Mouse (Mus musculus) lung, postnatal 14 days (tissue): ENCODE data around the gene Gpx4.
"Not testable (repeated sequence)": the region's sequence is repeated elsewhere in the genome, so short reads cannot be mapped to it uniquely, and the experiment has no call there.

Source experiments
- DNase-seq: peaks from one replicate; pipeline ENCODE4 v3.0.0; 2021

The Gpx4 gene

DNA sequence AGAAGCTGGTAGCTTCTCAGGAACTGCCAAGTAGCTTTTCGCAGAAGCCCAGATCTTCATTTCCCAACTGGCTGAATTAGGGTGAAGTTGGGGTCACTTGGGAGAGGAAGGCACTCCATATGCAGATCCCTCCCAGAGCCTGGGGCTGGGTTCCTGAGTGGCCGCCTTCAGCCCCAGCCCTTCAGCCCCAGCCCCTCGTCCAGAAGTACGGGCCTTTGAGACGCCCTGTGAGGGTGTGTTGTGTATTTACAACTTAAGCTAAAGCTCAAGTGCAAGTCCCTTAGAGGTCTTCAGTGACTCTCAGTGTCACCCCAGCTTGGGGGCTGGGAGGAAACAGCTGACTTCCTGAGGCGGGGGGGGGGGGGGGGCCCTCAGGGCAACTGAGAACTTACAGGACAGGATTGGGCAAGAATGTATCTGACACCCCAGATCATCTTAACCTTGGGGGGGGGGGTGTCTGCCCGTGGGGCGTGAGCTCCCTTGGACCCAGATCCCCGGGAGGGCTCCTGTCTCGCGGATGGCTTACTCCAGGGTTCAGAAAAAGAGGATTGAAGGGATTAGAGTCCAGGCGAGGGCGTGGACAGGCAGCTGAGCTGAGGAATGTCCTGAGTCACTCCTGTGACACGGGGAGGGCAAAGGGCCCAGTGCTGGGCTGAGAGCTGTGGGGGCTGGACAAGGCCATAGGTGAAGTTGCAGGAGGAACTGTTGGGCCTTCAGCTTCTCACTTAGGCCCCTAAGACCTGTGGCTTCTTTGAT lies 4.8 kb downstream of the Gpx4 start:
- DNase-seq, result peak; percentile 71

DNA sequence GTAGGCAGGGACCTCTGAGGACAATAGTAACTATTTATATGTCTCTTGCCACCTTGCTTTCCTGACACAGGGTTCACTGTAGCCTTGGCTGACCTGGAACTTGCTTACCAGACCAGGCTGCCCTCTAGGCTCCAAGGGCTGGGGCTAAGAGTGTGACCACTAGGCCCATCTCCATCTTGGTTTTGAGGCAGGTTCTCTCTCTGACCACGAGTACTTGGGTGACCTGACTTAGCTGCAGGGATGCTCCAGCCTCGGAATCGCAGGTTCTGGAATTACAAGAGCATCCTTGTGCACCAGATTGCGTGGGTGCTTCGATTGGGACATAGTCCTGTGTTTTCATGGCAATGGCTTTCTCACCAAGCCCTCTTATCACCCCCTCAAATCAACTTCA lies 5.4 kb downstream of the Gpx4 start:
- no peak for DNase-seq

DNA sequence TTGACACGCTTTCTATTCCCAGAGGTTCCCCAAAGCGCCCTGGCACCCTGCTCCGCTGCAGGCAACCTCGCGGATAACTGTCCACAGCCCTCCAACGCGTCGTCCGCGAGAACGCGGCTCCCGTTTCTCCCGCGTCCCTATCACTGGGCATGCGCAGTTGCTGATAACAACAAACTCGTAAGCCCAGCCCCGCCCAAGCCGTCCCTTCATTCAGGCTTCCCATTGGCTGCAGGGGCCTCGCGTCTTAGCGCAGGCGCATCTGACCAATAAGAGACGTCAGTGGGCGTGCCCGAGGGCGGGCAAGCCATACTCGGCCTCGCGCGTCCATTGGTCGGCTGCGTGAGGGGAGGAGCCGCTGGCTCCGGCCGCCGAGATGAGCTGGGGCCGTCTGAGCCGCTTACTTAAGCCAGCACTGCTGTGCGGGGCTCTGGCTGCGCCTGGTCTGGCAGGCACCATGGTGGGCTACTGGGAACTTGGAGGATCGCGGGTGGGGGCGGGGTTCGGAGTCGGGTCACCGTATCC lies 6.4 kb downstream of the Gpx4 start:
- DNase-seq, result peak; percentile 100

DNA sequence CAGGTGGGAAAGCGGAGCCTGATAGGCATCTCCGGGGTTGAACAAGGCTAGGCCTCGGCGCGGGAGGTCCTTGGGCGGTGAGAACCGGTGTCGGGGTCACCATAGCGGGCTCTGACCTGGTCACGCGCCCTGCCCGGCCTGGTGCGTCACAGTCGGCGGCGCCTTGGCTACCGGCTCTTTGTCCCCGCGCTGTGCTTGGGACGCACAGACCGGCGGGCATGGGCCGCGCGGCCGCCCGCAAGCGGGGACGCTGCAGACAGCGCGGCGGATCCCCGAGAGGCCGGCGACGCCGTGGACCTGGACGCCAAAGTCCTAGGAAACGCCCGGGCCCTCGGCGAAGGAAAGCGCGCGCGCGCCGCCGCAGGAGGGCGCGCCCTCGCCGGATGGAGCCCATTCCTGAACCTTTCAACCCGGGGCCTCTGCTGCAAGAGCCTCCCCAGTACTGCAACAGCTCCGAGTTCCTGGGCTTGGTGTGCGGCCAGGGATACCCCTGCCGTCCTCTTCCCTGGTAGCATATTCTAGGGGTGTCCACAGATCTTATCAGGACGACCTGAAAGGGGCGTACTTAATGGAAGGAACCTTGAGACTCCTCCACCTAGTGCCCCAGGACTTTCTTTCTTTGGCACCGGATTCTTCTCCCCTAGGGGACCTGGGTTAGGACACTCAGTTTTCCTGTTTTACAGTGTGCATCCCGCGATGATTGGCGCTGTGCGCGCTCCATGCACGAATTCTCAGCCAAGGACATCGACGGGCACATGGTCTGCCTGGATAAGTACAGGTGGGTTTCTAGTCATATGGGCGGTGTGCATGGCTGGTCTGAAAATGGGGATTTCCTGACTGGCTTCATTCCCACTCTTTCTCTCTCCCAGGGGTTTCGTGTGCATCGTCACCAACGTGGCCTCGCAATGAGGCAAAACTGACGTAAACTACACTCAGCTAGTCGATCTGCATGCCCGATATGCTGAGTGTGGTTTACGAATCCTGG lies 7.2 kb downstream of the Gpx4 start:
- DNase-seq, result peak; percentile 80

DNA sequence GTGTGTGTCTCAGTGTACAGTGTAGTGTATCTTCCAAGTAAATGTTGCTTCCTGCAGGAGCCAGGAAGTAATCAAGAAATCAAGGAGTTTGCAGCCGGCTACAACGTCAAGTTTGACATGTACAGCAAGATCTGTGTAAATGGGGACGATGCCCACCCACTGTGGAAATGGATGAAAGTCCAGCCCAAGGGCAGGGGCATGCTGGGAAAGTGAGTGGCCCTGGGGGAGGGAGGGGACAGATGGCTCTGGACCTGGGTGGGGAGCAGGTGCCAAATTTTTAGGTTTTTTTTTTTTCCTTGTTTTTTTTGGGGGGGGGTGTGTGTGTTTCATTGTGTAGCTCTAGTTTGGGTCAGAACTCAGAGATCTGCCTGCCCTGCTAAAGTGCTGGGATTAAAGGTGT lies 7.9 kb downstream of the Gpx4 start:
- not testable (repeated sequence) for DNase-seq

GRCm38 (mm10) chr10:80055364-80055763 lies 8.4 kb downstream of the Gpx4 start:
- DNase-seq, result no peak

DNA sequence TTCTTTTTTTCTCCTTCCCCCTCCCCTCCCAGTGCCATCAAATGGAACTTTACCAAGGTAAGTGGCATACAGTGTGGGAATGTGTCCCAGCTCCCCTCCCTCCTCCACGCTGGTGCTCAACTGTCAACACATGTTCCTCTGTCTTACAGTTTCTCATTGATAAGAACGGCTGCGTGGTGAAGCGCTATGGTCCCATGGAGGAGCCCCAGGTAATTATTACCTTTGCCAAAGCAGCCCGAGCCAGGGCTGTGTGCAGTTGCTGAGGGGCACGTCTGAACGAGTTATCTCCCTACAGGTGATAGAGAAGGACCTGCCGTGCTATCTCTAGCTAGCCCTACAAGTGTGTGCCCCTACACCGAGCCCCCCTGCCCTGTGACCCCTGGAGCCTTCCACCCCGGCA lies 8.9 kb downstream of the Gpx4 start:
- no peak for DNase-seq

DNA sequence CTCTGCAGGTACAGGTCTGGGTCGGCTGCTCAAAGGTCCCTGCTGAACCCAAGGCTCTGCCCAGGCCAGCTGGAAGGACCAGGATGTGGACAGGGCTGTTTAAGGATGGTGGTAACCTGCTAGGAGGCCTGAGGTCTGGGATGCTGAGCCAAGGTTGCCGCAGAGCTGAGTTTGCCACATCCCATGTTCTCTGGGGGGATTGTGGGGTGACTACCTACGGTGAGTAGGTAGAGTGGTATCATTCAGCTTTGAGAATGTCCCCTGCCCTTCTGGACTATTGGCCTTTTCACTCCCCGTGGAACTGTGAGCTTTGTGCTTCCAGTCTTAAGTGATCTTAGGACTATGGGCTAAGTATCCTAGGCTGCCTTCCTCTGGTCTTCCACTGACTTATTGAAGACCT lies 9.5 kb downstream of the Gpx4 start:
- no peak for DNase-seq

GRCm38 (mm10) chr10:80056976-80057682 lies 10.2 kb downstream of the Gpx4 start:
- no peak for DNase-seq

GRCm38 (mm10) chr10:80057683-80058326 lies 10.8 kb downstream of the Gpx4 start:
- DNase-seq, result no peak

DNA sequence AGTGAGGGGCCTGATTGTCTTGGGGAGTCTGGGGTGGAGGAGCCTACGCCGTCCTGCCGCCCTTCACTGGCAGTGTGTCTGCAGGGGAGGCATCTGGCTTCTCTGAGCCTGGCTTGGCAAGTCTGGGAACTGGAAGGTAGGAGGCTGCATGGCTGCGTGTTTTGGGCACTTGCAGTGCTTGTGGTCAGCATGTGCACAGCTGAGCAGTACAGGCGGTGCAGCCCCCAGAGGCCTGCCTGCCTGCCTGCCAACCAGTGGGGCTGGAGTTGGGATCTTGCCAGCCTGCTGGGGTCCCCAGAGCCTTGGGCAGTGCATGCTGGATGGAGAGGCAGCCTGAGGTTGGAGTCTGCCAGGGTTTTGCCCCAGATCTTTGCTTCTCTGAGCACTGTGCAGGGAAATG lies 16.1 kb downstream of the Gpx4 start:
- no peak for DNase-seq

GRCm38 (mm10) chr10:80063877-80064650 lies 17.1 kb downstream of the Gpx4 start:
- DNase-seq, result no peak

DNA sequence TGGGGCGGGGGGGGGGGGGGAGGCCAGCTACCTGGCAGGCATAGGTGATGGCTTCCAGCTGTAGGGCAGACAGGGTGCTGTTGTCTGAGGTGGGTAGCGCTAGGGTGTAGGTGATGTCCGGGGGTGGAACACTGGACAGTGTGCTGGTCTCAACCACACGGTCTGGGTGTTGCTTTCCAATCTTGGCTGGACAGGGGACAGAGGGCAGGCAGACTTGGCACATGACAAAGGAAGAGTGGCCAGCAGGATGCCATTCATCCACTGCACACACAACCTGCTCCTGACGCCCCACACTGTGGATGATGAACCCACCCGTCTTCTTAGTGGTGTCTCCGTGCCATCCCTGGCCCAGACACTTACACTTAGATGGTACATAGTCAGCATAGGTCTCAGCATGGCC lies 22.3 kb downstream of the Gpx4 start:
- DNase-seq, result no peak

GRCm38 (mm10) chr10:80069948-80070450 lies 23.0 kb downstream of the Gpx4 start:
- no peak for DNase-seq

DNA sequence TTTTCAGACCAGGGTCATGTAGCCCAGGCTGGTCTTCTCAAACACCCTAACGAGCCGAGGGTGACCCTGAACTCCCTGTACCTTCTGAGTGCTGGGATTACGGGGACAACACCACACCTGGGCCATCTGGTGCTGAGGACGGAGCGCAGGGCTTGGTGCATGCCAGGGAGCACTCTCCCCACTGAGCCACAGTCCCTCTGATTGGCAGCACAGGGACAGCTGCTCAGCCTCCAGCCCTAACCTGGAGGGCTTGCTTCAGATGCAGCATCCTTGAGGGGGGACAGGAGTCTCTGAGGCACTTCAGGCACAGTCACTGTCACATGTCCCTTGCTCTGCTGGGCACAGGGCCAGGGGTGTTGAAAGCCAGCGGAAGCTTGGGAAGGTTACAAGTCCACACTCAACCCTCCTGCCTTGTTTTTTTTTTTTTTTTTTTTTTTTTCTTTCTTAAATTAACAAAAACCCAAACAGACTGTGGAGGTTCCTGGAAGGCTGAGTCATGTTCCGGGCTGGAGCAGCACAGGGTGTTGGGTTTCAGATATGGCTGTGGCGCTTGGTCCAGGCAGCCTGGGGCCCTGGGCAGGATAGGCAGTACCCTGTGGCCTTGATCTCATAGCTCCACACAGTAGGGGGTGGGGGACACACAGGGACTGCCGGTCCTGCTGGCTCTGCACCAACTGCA lies 24.0 kb downstream of the Gpx4 start:
- peak; percentile 89 for DNase-seq

GRCm38 (mm10) chr10:80071516-80071900 lies 24.5 kb downstream of the Gpx4 start:
- no peak for DNase-seq

- DNase-seq, result no peak
Measured at GRCm38 (mm10) chr10:80072623-80073489, 25.9 kb downstream of the Gpx4 start.

DNA sequence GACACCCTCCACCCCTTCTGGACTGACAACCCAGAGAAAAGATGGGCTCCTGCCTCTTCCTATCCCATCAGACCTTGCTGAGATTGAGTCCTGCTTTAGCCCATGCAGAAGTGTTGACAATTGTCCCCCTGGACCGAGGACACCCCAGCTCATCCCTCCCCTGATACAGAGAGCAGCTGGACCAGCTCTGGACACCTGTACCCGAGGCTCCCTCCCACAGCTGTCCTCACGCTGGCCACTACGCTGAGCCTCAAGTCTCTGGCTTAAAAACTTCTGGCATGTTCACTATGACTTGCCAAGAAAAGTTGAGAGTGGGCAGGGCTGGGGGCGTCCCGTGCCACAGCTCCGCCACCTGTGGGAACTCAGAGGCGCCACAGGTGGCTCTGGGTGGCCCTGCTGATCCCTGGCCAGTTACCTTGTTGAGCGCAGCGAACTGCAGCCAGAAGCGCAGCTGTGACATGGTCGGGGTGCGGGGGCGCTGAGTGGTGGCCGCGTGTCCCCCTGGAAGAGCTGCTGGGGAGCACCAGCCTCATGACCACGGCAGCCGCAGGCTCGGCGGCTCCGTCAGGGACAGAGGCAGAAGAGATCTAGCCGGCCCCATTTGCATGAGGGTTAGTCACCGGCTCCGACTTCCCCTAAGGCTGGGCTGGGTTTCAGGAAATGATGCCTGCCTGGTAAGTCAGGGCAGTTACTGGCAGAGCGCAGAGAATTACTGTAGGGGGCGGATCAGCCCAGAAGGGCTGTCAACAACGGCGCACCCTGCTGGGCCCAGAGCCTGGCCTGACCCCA lies 28.0 kb downstream of the Gpx4 start:
- DNase-seq, result peak; percentile 83

DNA sequence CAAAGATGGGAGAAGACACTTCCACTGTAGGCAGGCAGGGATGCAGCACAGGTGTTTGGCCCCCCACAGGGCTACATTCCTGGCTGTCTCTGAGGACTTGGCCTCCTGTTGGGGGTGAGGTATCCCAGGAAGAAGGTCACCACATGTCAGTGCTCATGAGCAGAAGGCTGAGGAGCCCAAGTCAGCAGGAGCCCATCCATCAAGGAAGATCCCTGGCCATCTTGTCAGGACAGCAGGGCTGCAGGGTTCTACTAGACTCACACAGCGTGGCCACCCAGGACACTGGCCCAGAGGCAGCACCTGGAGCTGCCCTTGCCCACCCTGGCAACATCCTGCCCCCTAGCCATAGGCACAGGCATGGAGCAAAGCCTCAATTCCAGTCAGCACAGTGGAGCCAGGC lies 29.0 kb downstream of the Gpx4 start:
- no peak for DNase-seq
